Mouse (Mus musculus) left cerebral cortex, adult 9 months (tissue): ENCODE results near the gene Card6.

Source experiments
- DNase-seq, 2 experiments: peaks; one replicate each; pipeline ENCODE4 v3.0.0; 2022; ENCODE audit warnings: low spot score in 2 of 2

Gene Card6

GRCm38 (mm10) chr15:5088850-5089608, 19.3 kb downstream of the Card6 start:
- no peak for DNase-seq

- DNase-seq, result no peak
Measured at GRCm38 (mm10) chr15:5086162-5086561, 22.2 kb downstream of the Card6 start.

- DNase-seq, result no peak
Measured at GRCm38 (mm10) chr15:5081235-5081634, 27.1 kb downstream of the Card6 start.

GRCm38 (mm10) chr15:5068801-5069518, 39.4 kb downstream of the Card6 start:
- peak in 1 of 2 experiments; percentile 70 for DNase-seq

GRCm38 (mm10) chr15:5063635-5064034, 44.7 kb downstream of the Card6 start, which contains the start of gene C7:
TSS of gene C7 (minus strand) at chr15:5063740.
- no peak for DNase-seq
